ENCODE assay signal across 21 mouse cellular contexts in genomic region chr5:92490304-92490703, GRCm38 (mm10). TPM values are rescaled to one million over a fixed set of nuclear protein-coding genes. Genes with fewer than 3 reads are reported as not detected.
DNase-seq lines count a peak whose midpoint lies in the region; ATAC-seq lines count a peak whose summit lies in the region.
"Had no signal": no experiment of that assay in that cellular context is flagged by ENCODE, and none has a peak within 500 bp of the region (broad histone marks: within the 10 kb centered on the region; RNA-seq: fewer than 3 reads in every experiment).

No protein-coding gene starts in this region.

- H3K4me1 ChIP-seq in heart, embryonic 16.5 days (ENCODE audit: control insufficient read depth, insufficient read depth, low read length) = peaks cover 56% of the 10 kb centered on the region
- no peaks in the 10 kb centered on the region for H3K4me1 ChIP-seq in neural tube, embryonic 14.5 days (ENCODE audit: control insufficient read depth, insufficient read depth, low read length)
- H3K4me1 ChIP-seq in neural tube, embryonic 15.5 days = peaks cover 26% of the 10 kb centered on the region
- H3K4me1 ChIP-seq in limb, embryonic 15.5 days = peaks cover 39% of the 10 kb centered on the region
- peaks cover 38% of the 10 kb centered on the region for H3K4me1 ChIP-seq in stomach, embryonic 16.5 days (ENCODE audit: control insufficient read depth, insufficient read depth, low read length)

- intact Hi-C loops in heart, postnatal 25 days (cut with DNase I) = no loop called here

- peaks cover 4% of the 10 kb centered on the region for H3K9me3 ChIP-seq in heart, embryonic 16.5 days (replicated peaks; ENCODE audit: control insufficient read depth, low read length)
- no peaks in the 10 kb centered on the region for H3K9me3 ChIP-seq in neural tube, embryonic 14.5 days (ENCODE audit: control insufficient read depth, low read length)
- no peaks in the 10 kb centered on the region for H3K9me3 ChIP-seq in neural tube, embryonic 15.5 days (replicated peaks)
- H3K9me3 ChIP-seq in limb, embryonic 15.5 days = no peaks in the 10 kb centered on the region
- no peaks in the 10 kb centered on the region for H3K9me3 ChIP-seq in stomach, embryonic 16.5 days (replicated peaks; ENCODE audit: control insufficient read depth, low read length)
- H3K9me3 ChIP-seq: embryonic facial prominence, embryonic 12.5 days; forebrain, embryonic 13.5 days; hindbrain, embryonic 10.5 days; kidney, embryonic 15.5 days had no signal

- no peak overlapping the region for H3K4me3 ChIP-seq in heart, embryonic 16.5 days (ENCODE audit: low read length)
- no peak overlapping the region for H3K4me3 ChIP-seq in neural tube, embryonic 14.5 days (ENCODE audit: low read depth, low read length)
- H3K4me3 ChIP-seq in neural tube, embryonic 15.5 days (replicated peaks) = no peak overlapping the region
- H3K4me3 ChIP-seq in limb, embryonic 15.5 days = no peak overlapping the region
- H3K4me3 ChIP-seq in stomach, embryonic 16.5 days (replicated peaks; ENCODE audit: low read length) = no peak overlapping the region
- H3K4me3 ChIP-seq: embryonic facial prominence, embryonic 12.5 days; erythroblast, embryonic 14.5 days; forebrain, embryonic 13.5 days; hindbrain, embryonic 10.5 days; kidney, embryonic 15.5 days; midbrain, embryonic 10.5 days had no signal

- 70% methylated on average over 3 of the region's 3 CpGs for WGBS in heart, embryonic 16.5 days
- WGBS in neural tube, embryonic 14.5 days = 44% methylated on average over 3 of the region's 3 CpGs
- WGBS in neural tube, embryonic 15.5 days = 40% methylated on average over 3 of the region's 3 CpGs
- 62% methylated on average over 3 of the region's 3 CpGs for WGBS in limb, embryonic 15.5 days
- WGBS in stomach, embryonic 16.5 days = 72% methylated on average over 3 of the region's 3 CpGs

- DNase-seq in heart, postnatal 25 days (ENCODE audit: low spot score) = no peak
- DNase-seq in cerebellum, postnatal 4 days (ENCODE audit: low spot score in 2 of 2) = no peak
- DNase-seq: adrenal gland, postnatal 10 days; cerebellum, adult 9-10 months; gastrocnemius, postnatal 14 days; right cerebral cortex, adult 18-20 months had no signal

- H3K27ac ChIP-seq in heart, embryonic 16.5 days (ENCODE audit: low read length) = peak overlapping the region; percentile 32; the same call in 1 of the 2 replicates
- H3K27ac ChIP-seq in neural tube, embryonic 14.5 days (ENCODE audit: low read depth, low read length) = 0 out of 2 replicates have a peak overlapping the region, but pooled peaks have one; percentile 16
- H3K27ac ChIP-seq in neural tube, embryonic 15.5 days (replicated peaks) = no peak overlapping the region
- H3K27ac ChIP-seq in limb, embryonic 15.5 days = 0 out of 2 replicates have a peak overlapping the region, but pooled peaks have one; percentile 27
- H3K27ac ChIP-seq in stomach, embryonic 16.5 days (ENCODE audit: low read length) = peak overlapping the region; percentile 55; the same call in 1 of the 2 replicates
- H3K27ac ChIP-seq: hindbrain, embryonic 10.5 days; hindbrain, postnatal 0 days; kidney, embryonic 15.5 days; midbrain, embryonic 10.5 days had no signal

- H3K36me3 ChIP-seq in heart, embryonic 16.5 days (ENCODE audit: control insufficient read depth, insufficient read depth) = peaks cover 3% of the 10 kb centered on the region; the same call in 1 of the 2 replicates
- no peaks in the 10 kb centered on the region for H3K36me3 ChIP-seq in neural tube, embryonic 14.5 days (ENCODE audit: control insufficient read depth, insufficient read depth, low read length)
- H3K36me3 ChIP-seq in neural tube, embryonic 15.5 days = no peaks in the 10 kb centered on the region; the same call in 1 of the 2 replicates
- H3K36me3 ChIP-seq in limb, embryonic 15.5 days = 0 out of 2 replicates have a peak, but pooled peaks cover under 1% of the 10 kb centered on the region
- H3K36me3 ChIP-seq in stomach, embryonic 16.5 days (ENCODE audit: control insufficient read depth, insufficient read depth, low read length) = 0 out of 2 replicates have a peak, but pooled peaks cover under 1% of the 10 kb centered on the region
- H3K36me3 ChIP-seq: kidney, embryonic 15.5 days had no signal

- no peaks in the 10 kb centered on the region for H3K27me3 ChIP-seq in heart, embryonic 16.5 days (ENCODE audit: control insufficient read depth, insufficient read depth, low read length)
- H3K27me3 ChIP-seq in neural tube, embryonic 14.5 days (ENCODE audit: control insufficient read depth, insufficient read depth, low read length) = no peaks in the 10 kb centered on the region
- H3K27me3 ChIP-seq in neural tube, embryonic 15.5 days (replicated peaks) = no peaks in the 10 kb centered on the region
- H3K27me3 ChIP-seq in limb, embryonic 15.5 days = no peaks in the 10 kb centered on the region
- H3K27me3 ChIP-seq in stomach, embryonic 16.5 days (ENCODE audit: control insufficient read depth, insufficient read depth, low read length) = no peaks in the 10 kb centered on the region
- H3K27me3 ChIP-seq: embryonic facial prominence, embryonic 12.5 days; forebrain, embryonic 13.5 days; kidney, embryonic 15.5 days; Patski had no signal

- no peak; the same call in 1 of the 2 replicates for ATAC-seq in heart, embryonic 16.5 days (replicated peaks; ENCODE audit: extremely low read depth, insufficient read depth, low FRiP score)
- ATAC-seq in neural tube, embryonic 14.5 days (ENCODE audit: low read depth) = no peak
- ATAC-seq in neural tube, embryonic 15.5 days (ENCODE audit: low FRiP score) = no peak
- ATAC-seq in limb, embryonic 15.5 days (ENCODE audit: insufficient number of reproducible peaks, low FRiP score, low TSS enrichment, low read depth) = no peak
- ATAC-seq in stomach, embryonic 16.5 days (ENCODE audit: insufficient read depth, low FRiP score) = no peak
- ATAC-seq in megakaryocyte, adult 5-6 weeks (ENCODE audit: poor library complexity, severe bottlenecking) = no peak
- ATAC-seq: forebrain, embryonic 13.5 days; hindbrain, postnatal 0 days; intestine, postnatal 0 days; Patski had no signal

- no peak overlapping the region for H3K9ac ChIP-seq in heart, embryonic 16.5 days (ENCODE audit: low read length)
- H3K9ac ChIP-seq in neural tube, embryonic 14.5 days (replicated peaks; ENCODE audit: low read depth, low read length) = no peak overlapping the region
- H3K9ac ChIP-seq in neural tube, embryonic 15.5 days (replicated peaks) = no peak overlapping the region
- H3K9ac ChIP-seq in limb, embryonic 15.5 days = no peak overlapping the region
- H3K9ac ChIP-seq in stomach, embryonic 16.5 days (ENCODE audit: low read length) = no peak overlapping the region
- H3K9ac ChIP-seq: embryonic facial prominence, embryonic 12.5 days; forebrain, embryonic 13.5 days; kidney, embryonic 15.5 days had no signal

- no peak overlapping the region for H3K4me2 ChIP-seq in heart, embryonic 16.5 days (ENCODE audit: low read depth, low read length)
- H3K4me2 ChIP-seq in neural tube, embryonic 14.5 days (ENCODE audit: low read depth, low read length) = no peak overlapping the region
- H3K4me2 ChIP-seq in neural tube, embryonic 15.5 days = no peak overlapping the region
- no peak overlapping the region for H3K4me2 ChIP-seq in limb, embryonic 15.5 days
- H3K4me2 ChIP-seq in stomach, embryonic 16.5 days (ENCODE audit: low read depth, low read length) = no peak overlapping the region
- H3K4me2 ChIP-seq: embryonic facial prominence, embryonic 12.5 days; forebrain, embryonic 13.5 days; kidney, embryonic 15.5 days had no signal

RNA-seq across cellular contexts. Expression of gene Scarb2, which starts 16.3 kb away (rescaled TPM):
- polyA plus RNA-seq in heart, embryonic 16.5 days (2015; fragmentation: Nextera tagmentation; extraction: Ambion mirVana) = 18.3 and 18.7 TPM in 2 replicates
- total RNA-seq in heart, postnatal 25 days (2021) = 10 to 100 TPM; 70.5 to 74.6 TPM
- 16.2 and 17.6 TPM in 2 replicates for polyA plus RNA-seq in neural tube, embryonic 14.5 days (2014; fragmentation: Nextera tagmentation; extraction: Ambion mirVana)
- polyA plus RNA-seq in neural tube, embryonic 15.5 days (2015; fragmentation: Nextera tagmentation; extraction: Ambion mirVana) = 21.2 and 21.3 TPM in 2 replicates
- 13.6 and 14.3 TPM in 2 replicates for polyA plus RNA-seq in limb, embryonic 15.5 days (2015; fragmentation: Nextera tagmentation; extraction: Ambion mirVana)
- polyA plus RNA-seq in stomach, embryonic 16.5 days (2015; fragmentation: Nextera tagmentation; extraction: Ambion mirVana) = 17.7 and 18.2 TPM in 2 replicates
- 52.0 and 52.9 TPM in 2 replicates for total RNA-seq in megakaryocyte, adult 5-6 weeks (2015)
- total RNA-seq in megakaryocyte, adult 5-6 weeks (2017) = 79.9 and 82.0 TPM in 2 replicates

RNA-seq across cellular contexts. Expression of gene Nup54, which starts 55.3 kb away (rescaled TPM):
- 37.2 and 38.8 TPM in 2 replicates for polyA plus RNA-seq in heart, embryonic 16.5 days (2015; fragmentation: Nextera tagmentation; extraction: Ambion mirVana)
- 10 to 100 TPM; 16.5 to 17.0 TPM for total RNA-seq in heart, postnatal 25 days (2021)
- polyA plus RNA-seq in neural tube, embryonic 14.5 days (2014; fragmentation: Nextera tagmentation; extraction: Ambion mirVana) = 52.7 and 53.7 TPM in 2 replicates
- polyA plus RNA-seq in neural tube, embryonic 15.5 days (2015; fragmentation: Nextera tagmentation; extraction: Ambion mirVana) = 49.2 and 50.6 TPM in 2 replicates
- polyA plus RNA-seq in limb, embryonic 15.5 days (2015; fragmentation: Nextera tagmentation; extraction: Ambion mirVana) = 45.4 and 47.7 TPM in 2 replicates
- 47.1 and 47.3 TPM in 2 replicates for polyA plus RNA-seq in stomach, embryonic 16.5 days (2015; fragmentation: Nextera tagmentation; extraction: Ambion mirVana)
- 49.7 and 63.3 TPM in 2 replicates for total RNA-seq in megakaryocyte, adult 5-6 weeks (2015)
- total RNA-seq in megakaryocyte, adult 5-6 weeks (2017) = 56.8 and 73.3 TPM in 2 replicates
